Mouse (Mus musculus) small intestine, adult 2 months (tissue): ENCODE measurements around the gene Gnaq.

Experiments used
- CTCF ChIP-seq: fragments of 200-500 bp; IDR thresholded peaks from 2 replicates; pipeline ENCODE4 v1.5.1; 2012; ENCODE audit warnings: low read depth, mild to moderate bottlenecking, control low read depth, inconsistent platforms, low read length, moderate library complexity, mixed read lengths; ENCODE audit not compliant: insufficient replicate concordance, insufficient read length; ENCODE audit errors: extremely low read depth
- POLR2A ChIP-seq: fragments of 200-500 bp; IDR thresholded peaks from 2 replicates; pipeline ENCODE4 v1.6.1; 2012; ENCODE audit warnings: low read depth, mild to moderate bottlenecking, control low read depth, inconsistent platforms, low read length, moderate library complexity

DNA sequence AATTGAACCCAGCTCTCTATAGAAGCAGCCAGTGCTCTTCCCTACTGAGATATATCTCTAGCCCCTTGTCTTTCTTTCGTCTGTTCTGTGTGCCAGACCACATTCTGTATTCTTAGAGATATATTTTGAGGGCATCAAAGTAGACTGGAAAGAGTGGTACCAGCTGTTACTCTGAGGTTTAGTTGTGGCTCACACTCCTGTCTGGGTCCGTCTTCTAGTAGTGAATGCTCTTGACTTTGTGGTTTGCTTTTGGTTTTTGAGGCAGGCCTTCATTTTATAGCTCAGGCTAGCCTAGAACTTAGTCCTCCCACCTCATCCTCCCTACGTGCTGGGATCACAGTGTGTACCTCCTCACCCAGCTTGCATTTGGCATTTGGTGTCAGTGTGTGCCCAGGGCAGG is 54.4 kb downstream of the Gnaq start:
- TF ChIP-seq CTCF, result no peak
- no peak for TF ChIP-seq POLR2A
